Mouse (Mus musculus) lung, postnatal 0 days (tissue): ENCODE measurements around the gene Ube4a.

Source experiments
- CTCF ChIP-seq: IDR thresholded peaks from 2 replicates; pipeline ENCODE4 v1.5.1; 2016; ENCODE audit warnings: antibody characterized with exemption, mild to moderate bottlenecking
- EP300 ChIP-seq: IDR thresholded peaks from 2 replicates; pipeline ENCODE4 v1.6.1; 2016; ENCODE audit warnings: antibody characterized with exemption, mild to moderate bottlenecking, control low read depth

GRCm38 (mm10) chr9:44897024-44897423 is 68.4 kb downstream of the Ube4a start:
- TF ChIP-seq CTCF (no peak), EP300 (no peak)
